Mouse (Mus musculus): Measurements from ENCODE around the gene Shisa7. TPM values are rescaled to one million over a fixed set of nuclear protein-coding genes. Genes with fewer than 3 reads are reported as not detected.
"Not testable (repeated sequence)": the region's sequence is repeated elsewhere in the genome, so short reads cannot be mapped to it uniquely, and the experiment has no call there.

Shisa7 gene
- polyA plus RNA-seq, 2 experiments = 0.01 TPM; not detected in 1

- Histone ChIP-seq H3K36me3 (replicated peaks; ENCODE audit: control insufficient read depth, insufficient read depth, low read depth) (peaks cover 31% of the 10 kb centered on the region), H3K27ac (peak overlapping the region; percentile 82), H3K27me3 (ENCODE audit: control insufficient read depth, insufficient read depth, low read length) (no peaks in the 10 kb centered on the region), H3K4me3 (ENCODE audit: insufficient read depth in 1 of 2, low read depth in 2 of 2, low read length in 2 of 2) (peak overlapping the region; percentile 100), H3K9ac (replicated peaks) (peak overlapping the region; percentile 81), H3K4me1 (replicated peaks; ENCODE audit: control insufficient read depth in 2 of 2, insufficient read depth in 2 of 2, low read length in 1 of 2) (peaks cover 26 to 27% of the 10 kb centered on the region in 2 experiments), H3K4me2 (ENCODE audit: low read depth) (peak overlapping the region; percentile 77), H3K9me3 (ENCODE audit: control insufficient read depth, low read length) (no peaks in the 10 kb centered on the region)
- WGBS (ENCODE audit: insufficient replicate concordance) = 13% methylated on average over 8 of the region's 8 CpGs
- no peak for TF ChIP-seq EP300 (IDR thresholded peaks at IDR 0.05; ENCODE audit: low read depth)
- TF ChIP-seq CTCF (IDR thresholded peaks at IDR 0.05; ENCODE audit: low read depth) = no peak
- no peak for DNase-seq (ENCODE audit: low read depth in 3 of 3, low spot score in 3 of 3)
- no peak for ATAC-seq (ENCODE audit: insufficient read depth)
Measured at GRCm38 (mm10) chr7:4813105-4813791, 31.2 kb downstream of the Shisa7 start.

GRCm38 (mm10) chr7:4812303-4813104, 32.0 kb downstream of the Shisa7 start, which contains the start of gene Ube2s:
TSS of gene Ube2s (minus strand) at chr7:4812590.
- Histone ChIP-seq H3K27me3 (ENCODE audit: control insufficient read depth, insufficient read depth, low read length) (no peaks in the 10 kb centered on the region), H3K9ac (replicated peaks) (peak within 1 kb of the TSS; percentile 95), H3K4me1 (replicated peaks; ENCODE audit: control insufficient read depth in 2 of 2, insufficient read depth in 2 of 2, low read length in 1 of 2) (peaks cover 29 to 30% of the 10 kb centered on the region in 2 experiments), H3K36me3 (replicated peaks; ENCODE audit: control insufficient read depth, insufficient read depth, low read depth) (peaks cover 35% of the 10 kb centered on the region), H3K27ac (peak within 1 kb of the TSS; percentile 82), H3K4me2 (ENCODE audit: low read depth) (peak within 1 kb of the TSS; percentile 98), H3K9me3 (ENCODE audit: control insufficient read depth, low read length) (no peaks in the 10 kb centered on the region), H3K4me3 (ENCODE audit: insufficient read depth in 1 of 2, low read depth in 2 of 2, low read length in 2 of 2) (peak within 1 kb of the TSS; percentile 100)
- under 1% methylated on average over 62 of the region's 62 CpGs for WGBS (ENCODE audit: insufficient replicate concordance)
- peak; percentile 96 for ATAC-seq (ENCODE audit: insufficient read depth)
- peak; percentile 99 to 100 (median 100) for DNase-seq (ENCODE audit: low read depth in 3 of 3, low spot score in 3 of 3)
- peak; percentile 59 for TF ChIP-seq EP300 (IDR thresholded peaks at IDR 0.05; ENCODE audit: low read depth)
- TF ChIP-seq CTCF (IDR thresholded peaks at IDR 0.05; ENCODE audit: low read depth) = peak; percentile 50

- Histone ChIP-seq H3K9me3 (ENCODE audit: control insufficient read depth, low read length) (no peaks in the 10 kb centered on the region), H3K27me3 (ENCODE audit: control insufficient read depth, insufficient read depth, low read length) (no peaks in the 10 kb centered on the region), H3K4me2 (ENCODE audit: low read depth) (peak overlapping the region; percentile 98), H3K36me3 (replicated peaks; ENCODE audit: control insufficient read depth, insufficient read depth, low read depth) (peaks cover 42% of the 10 kb centered on the region), H3K4me3 (ENCODE audit: insufficient read depth in 1 of 2, low read depth in 2 of 2, low read length in 2 of 2) (peak overlapping the region; percentile 100), H3K4me1 (replicated peaks; ENCODE audit: control insufficient read depth in 2 of 2, insufficient read depth in 2 of 2, low read length in 1 of 2) (peaks cover 35 to 36% of the 10 kb centered on the region in 2 experiments), H3K9ac (replicated peaks) (peak overlapping the region; percentile 95), H3K27ac (peak overlapping the region; percentile 82)
- ATAC-seq (ENCODE audit: insufficient read depth) = peak; percentile 9; the same call in 1 of the 2 replicates
- DNase-seq (ENCODE audit: low read depth in 3 of 3, low spot score in 3 of 3) = no peak
- under 1% methylated on average over 23 of the region's 36 CpGs for WGBS (ENCODE audit: insufficient replicate concordance)
- TF ChIP-seq EP300 (IDR thresholded peaks at IDR 0.05; ENCODE audit: low read depth) (no peak), CTCF (IDR thresholded peaks at IDR 0.05; ENCODE audit: low read depth) (no peak)
Measured at GRCm38 (mm10) chr7:4811842-4812302, 32.6 kb downstream of the Shisa7 start.

GRCm38 (mm10) chr7:4811131-4811530, 33.4 kb downstream of the Shisa7 start:
- H3K27me3 ChIP-seq (ENCODE audit: control insufficient read depth, insufficient read depth, low read length); DNase-seq (ENCODE audit: low read depth in 3 of 3, low spot score in 3 of 3); ATAC-seq (ENCODE audit: insufficient read depth); H3K9me3 ChIP-seq (ENCODE audit: control insufficient read depth, low read length): not testable (repeated sequence)
- Histone ChIP-seq H3K4me2 (ENCODE audit: low read depth) (peak overlapping the region; percentile 98), H3K4me3 (ENCODE audit: insufficient read depth in 1 of 2, low read depth in 2 of 2, low read length in 2 of 2) (peak overlapping the region; percentile 100), H3K27ac (peak overlapping the region; percentile 82), H3K4me1 (replicated peaks; ENCODE audit: control insufficient read depth in 2 of 2, insufficient read depth in 2 of 2, low read length in 1 of 2) (peaks cover 39 to 40% of the 10 kb centered on the region in 2 experiments), H3K9ac (replicated peaks) (peak overlapping the region; percentile 95), H3K36me3 (replicated peaks; ENCODE audit: control insufficient read depth, insufficient read depth, low read depth) (peaks cover 49% of the 10 kb centered on the region)
- 11% methylated on average over 10 of the region's 10 CpGs for WGBS (ENCODE audit: insufficient replicate concordance)

- Histone ChIP-seq H3K4me2 (ENCODE audit: low read depth) (peak overlapping the region; percentile 41), H3K27ac (peak overlapping the region; percentile 81), H3K27me3 (ENCODE audit: control insufficient read depth, insufficient read depth, low read length) (no peaks in the 10 kb centered on the region), H3K4me3 (ENCODE audit: insufficient read depth in 1 of 2, low read depth in 2 of 2, low read length in 2 of 2) (no peak overlapping the region), H3K9me3 (ENCODE audit: control insufficient read depth, low read length) (no peaks in the 10 kb centered on the region), H3K36me3 (replicated peaks; ENCODE audit: control insufficient read depth, insufficient read depth, low read depth) (peaks cover 69% of the 10 kb centered on the region), H3K4me1 (replicated peaks; ENCODE audit: control insufficient read depth in 2 of 2, insufficient read depth in 2 of 2, low read length in 1 of 2) (peaks cover 33% of the 10 kb centered on the region in 2 experiments), H3K9ac (replicated peaks) (no peak overlapping the region)
- DNase-seq (ENCODE audit: low read depth in 3 of 3, low spot score in 3 of 3) = peak; percentile 76 to 89 (median 84)
- TF ChIP-seq CTCF (IDR thresholded peaks at IDR 0.05; ENCODE audit: low read depth) (peak; percentile 72), EP300 (IDR thresholded peaks at IDR 0.05; ENCODE audit: low read depth) (peak; percentile 54; the same call in 1 of the 2 replicates)
- peak; percentile 81 for ATAC-seq (ENCODE audit: insufficient read depth)
- 32% methylated on average over 7 of the region's 7 CpGs for whole genome bisulfite sequencing (ENCODE audit: insufficient replicate concordance)
Measured at GRCm38 (mm10) chr7:4806716-4807115, 37.8 kb downstream of the Shisa7 start.
